Mouse (Mus musculus) myocyte (in vitro differentiated cells): ENCODE measurements at regions not wholly inside any gene's neighbourhood (a gene's known extent, or its start where the extent isn't known, plus 50 kb on each side); places are given as distances from the start of the nearest gene placed in this dataset.

Source experiments
- POLR2A ChIP-seq: IDR thresholded peaks from one replicate; pipeline ENCODE4 v1.6.1; 2011; ENCODE audit warnings: low read depth, mild to moderate bottlenecking, control low read depth, moderate library complexity; ENCODE audit not compliant: insufficient read length
- POLR2AphosphoS2 ChIP-seq: IDR thresholded peaks from one replicate; pipeline ENCODE4 v1.6.1; 2011; ENCODE audit warnings: low read depth, control low read depth; ENCODE audit not compliant: insufficient read length

DNA sequence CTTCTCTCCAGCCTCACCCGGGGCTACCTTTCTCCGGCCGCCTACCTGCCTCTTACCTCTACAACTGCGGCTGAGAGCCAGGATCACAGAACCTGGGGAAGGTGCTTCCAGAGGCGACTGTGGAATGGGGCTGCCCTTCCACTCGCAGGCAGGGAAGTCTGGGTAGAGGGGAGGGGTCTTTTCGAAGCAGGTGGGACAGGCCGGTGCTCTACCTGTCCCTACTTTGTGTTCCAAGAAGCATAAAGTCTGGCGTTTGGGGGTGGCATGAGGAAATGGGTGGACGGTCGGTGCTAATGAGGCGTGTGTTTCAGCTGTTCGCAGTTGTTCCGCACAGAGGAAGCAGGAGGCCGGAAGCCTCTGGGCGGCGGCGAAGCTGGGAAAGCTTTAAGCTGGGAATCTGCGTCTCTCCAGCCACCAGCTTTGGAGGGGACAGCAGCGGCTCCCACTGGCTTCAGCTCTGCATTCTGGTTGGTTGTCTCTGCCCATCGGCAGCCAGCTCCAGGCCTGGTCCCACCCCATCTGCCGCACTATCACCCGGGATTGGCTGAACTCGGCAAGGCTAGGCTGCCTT, 68.8 kb upstream of the Slc35c1 start:
- TF ChIP-seq POLR2A (no peak), POLR2AphosphoS2 (no peak)
